Mouse (Mus musculus): ENCODE measurements around the gene Hk1.

DNA sequence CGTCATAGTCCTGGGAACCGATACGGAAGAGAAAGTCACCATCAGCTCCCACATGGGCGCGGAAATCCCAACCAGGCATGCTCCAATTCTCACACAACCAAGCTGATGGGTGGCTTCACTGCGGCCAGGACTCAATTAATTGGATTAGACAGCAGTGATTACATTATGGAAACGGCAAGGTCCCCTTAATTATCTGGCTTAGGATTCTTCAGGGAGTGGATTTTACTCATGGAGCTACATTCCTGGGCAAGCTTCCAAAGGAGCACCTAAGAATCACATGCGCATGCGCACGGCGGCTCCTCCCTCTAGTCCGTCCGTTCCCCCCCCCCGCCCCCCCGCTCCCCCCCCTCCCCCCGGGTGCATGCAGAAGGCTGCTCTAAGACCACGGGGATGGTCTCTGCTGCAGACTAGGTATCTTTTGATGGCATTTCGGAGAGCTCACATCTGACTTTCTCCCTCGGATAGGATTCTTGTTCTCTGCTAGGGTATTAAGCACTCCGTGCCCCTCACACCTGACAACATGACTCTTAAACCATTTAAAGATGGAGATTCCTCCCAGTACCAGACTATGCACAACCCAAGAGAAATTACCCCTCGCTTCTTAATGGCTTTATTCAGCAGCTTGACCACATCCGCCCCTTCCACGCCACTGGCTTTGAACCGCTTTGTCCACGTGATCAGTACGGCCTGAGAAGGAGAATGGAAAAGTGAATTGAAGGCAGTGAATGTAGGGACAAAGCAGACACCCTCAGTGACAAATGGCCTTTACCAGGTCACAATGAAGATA, 83.4 kb downstream of the Hk1 start:
- TF ChIP-seq CTCF (IDR thresholded peaks at IDR 0.05; ENCODE audit: low read depth) (no peak), EP300 (IDR thresholded peaks at IDR 0.05; ENCODE audit: low read depth) (no peak)

All from liver, postnatal 0 days (tissue).